Mouse (Mus musculus): ENCODE measurements at regions not wholly inside any gene's neighbourhood (a gene's known extent, or its start where the extent isn't known, plus 50 kb on each side); places are given as distances from the start of the nearest gene placed in this dataset.

DNA sequence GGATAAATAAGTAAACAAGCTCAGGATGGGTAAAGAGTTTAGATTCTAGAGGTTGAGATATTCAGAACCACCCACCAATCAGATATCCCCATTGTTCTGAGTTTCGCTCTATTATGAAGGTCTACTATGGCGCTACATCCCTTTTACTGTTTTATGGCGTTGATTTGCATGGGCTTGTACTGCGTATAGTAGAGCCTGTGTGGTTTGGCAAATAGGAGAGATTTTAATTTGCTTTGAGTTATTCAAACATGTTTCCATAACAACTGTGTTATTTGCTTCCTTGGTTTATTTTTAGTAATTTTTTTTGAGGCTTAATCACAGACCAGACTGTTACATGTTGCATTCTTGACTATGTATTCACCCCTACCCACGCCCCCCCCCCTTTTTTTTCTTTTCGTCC is 284.6 kb upstream of the Ptger4 start:
- Histone ChIP-seq H3K36me3 (ENCODE audit: insufficient read depth, low read length) (no peaks in the 10 kb centered on the region), H3K27ac (ENCODE audit: low read length) (no peak overlapping the region), H3K4me2 (replicated peaks; ENCODE audit: low read depth, low read length) (no peak overlapping the region), H3K4me1 (ENCODE audit: insufficient read depth, low read length) (no peaks in the 10 kb centered on the region), H3K4me3 (ENCODE audit: low read length) (no peak overlapping the region), H3K9ac (replicated peaks; ENCODE audit: low read length) (no peak overlapping the region), H3K9me3 (ENCODE audit: low read length) (no peaks in the 10 kb centered on the region), H3K27me3 (ENCODE audit: insufficient read depth, low read length) (no peaks in the 10 kb centered on the region)
- 89% methylated on average over 6 of the region's 6 CpGs for WGBS
- ATAC-seq (ENCODE audit: low FRiP score, low TSS enrichment), result no peak

DNA sequence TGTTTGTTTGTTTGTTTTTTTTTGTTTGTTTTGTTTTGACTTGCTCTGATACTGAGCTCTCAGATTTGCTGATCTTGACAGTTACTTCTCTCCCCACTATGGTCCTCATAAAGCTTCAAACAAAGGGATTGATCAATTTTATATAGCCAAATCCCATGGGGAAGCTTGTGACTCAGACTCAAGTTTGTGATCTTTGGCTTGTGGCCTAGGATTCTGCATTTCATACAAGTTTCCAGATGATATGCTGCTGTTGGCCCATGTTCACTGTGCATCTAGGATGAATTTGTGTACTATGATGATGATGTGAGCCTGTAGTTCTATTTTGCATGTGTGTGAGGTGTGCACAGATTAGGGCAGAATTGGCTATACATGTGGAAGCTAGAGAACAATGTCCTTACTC is 289.7 kb upstream of the Ptger4 start:
- no peak overlapping the region for H3K4me3 ChIP-seq (ENCODE audit: low read length)
- H3K4me2 ChIP-seq (replicated peaks; ENCODE audit: low read depth, low read length), result no peak overlapping the region
- no peaks in the 10 kb centered on the region for H3K27me3 ChIP-seq (ENCODE audit: insufficient read depth, low read length)
- no peak overlapping the region for H3K27ac ChIP-seq (ENCODE audit: low read length)
- ATAC-seq (ENCODE audit: low FRiP score, low TSS enrichment), result no peak
- no peaks in the 10 kb centered on the region for H3K9me3 ChIP-seq (ENCODE audit: low read length)
- H3K9ac ChIP-seq (replicated peaks; ENCODE audit: low read length), result no peak overlapping the region
- H3K4me1 ChIP-seq (ENCODE audit: insufficient read depth, low read length), result no peaks in the 10 kb centered on the region
- H3K36me3 ChIP-seq (ENCODE audit: insufficient read depth, low read length), result no peaks in the 10 kb centered on the region

- 30% methylated on average over 2 of the region's 2 CpGs for WGBS
- H3K36me3 ChIP-seq (ENCODE audit: insufficient read depth, low read length), result no peaks in the 10 kb centered on the region
- H3K4me2 ChIP-seq (replicated peaks; ENCODE audit: low read depth, low read length), result no peak overlapping the region
- H3K4me3 ChIP-seq (ENCODE audit: low read length), result no peak overlapping the region
- no peaks in the 10 kb centered on the region for H3K27me3 ChIP-seq (ENCODE audit: insufficient read depth, low read length)
- no peaks in the 10 kb centered on the region for H3K9me3 ChIP-seq (ENCODE audit: low read length)
- ATAC-seq (ENCODE audit: low FRiP score, low TSS enrichment), result no peak
- H3K9ac ChIP-seq (replicated peaks; ENCODE audit: low read length), result no peak overlapping the region
- H3K4me1 ChIP-seq (ENCODE audit: insufficient read depth, low read length), result no peaks in the 10 kb centered on the region
- H3K27ac ChIP-seq (ENCODE audit: low read length), result no peak overlapping the region
These were observed 293.4 kb upstream of the Ptger4 start for GRCm38 (mm10) chr15:5537432-5537831.

DNA sequence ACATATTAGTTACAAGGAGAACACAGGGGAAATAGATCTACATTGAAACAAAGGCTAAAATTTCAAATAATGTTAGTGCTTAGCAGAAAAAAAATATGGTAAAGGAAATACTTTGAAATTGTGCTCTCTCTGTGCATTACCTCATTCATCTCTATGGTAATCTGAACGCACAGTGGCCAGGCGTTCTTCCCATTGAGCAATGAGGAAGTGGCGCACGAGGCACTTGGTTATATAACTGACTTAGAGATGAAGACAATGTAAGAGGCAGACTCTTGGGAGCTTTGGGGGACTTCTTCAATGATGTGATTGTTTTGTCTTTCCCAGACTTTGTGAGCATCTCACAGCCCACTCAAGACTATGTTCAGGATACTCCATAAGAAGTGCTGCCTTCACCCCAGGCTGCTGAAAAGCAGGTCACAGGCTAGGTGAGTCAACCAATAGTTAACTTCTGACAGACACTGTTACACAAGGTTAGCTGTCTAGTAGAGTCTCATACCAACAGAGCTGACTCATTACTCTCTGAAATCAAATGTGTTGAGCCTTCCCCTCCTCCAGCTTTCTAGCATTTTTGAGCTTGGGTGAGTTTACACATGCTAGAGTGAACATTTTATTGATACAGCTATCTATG is 295.4 kb upstream of the Ptger4 start:
- Histone ChIP-seq H3K27ac (ENCODE audit: low read length) (no peak overlapping the region), H3K4me3 (ENCODE audit: low read length) (no peak overlapping the region), H3K4me1 (ENCODE audit: insufficient read depth, low read length) (no peaks in the 10 kb centered on the region), H3K9ac (replicated peaks; ENCODE audit: low read length) (no peak overlapping the region), H3K27me3 (ENCODE audit: insufficient read depth, low read length) (no peaks in the 10 kb centered on the region), H3K36me3 (ENCODE audit: insufficient read depth, low read length) (no peaks in the 10 kb centered on the region), H3K9me3 (ENCODE audit: low read length) (no peaks in the 10 kb centered on the region), H3K4me2 (replicated peaks; ENCODE audit: low read depth, low read length) (no peak overlapping the region)
- ATAC-seq (ENCODE audit: low FRiP score, low TSS enrichment), result no peak
- WGBS, result 86% methylated on average over 4 of the region's 4 CpGs

DNA sequence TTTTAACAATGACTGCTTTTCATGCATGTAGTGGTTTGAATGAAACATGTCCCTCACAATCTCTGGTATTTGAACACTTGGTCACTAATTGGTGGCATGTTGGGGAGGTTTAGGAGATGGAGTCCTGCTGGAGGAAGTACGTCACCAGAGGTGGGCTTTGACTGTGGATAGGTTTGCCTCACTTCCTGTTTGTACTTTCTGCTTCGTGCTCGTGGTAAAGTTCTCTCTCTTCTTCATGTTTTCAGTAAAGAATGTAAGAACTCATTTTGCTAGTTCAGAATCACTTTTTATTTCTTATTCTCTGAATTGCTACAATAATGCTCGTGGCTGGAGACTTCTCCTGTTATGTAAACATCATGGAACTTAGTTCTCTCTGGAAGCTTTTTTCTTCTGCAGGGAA is 310.5 kb upstream of the Ptger4 start:
- no peaks in the 10 kb centered on the region for H3K36me3 ChIP-seq (ENCODE audit: insufficient read depth, low read length)
- no peaks in the 10 kb centered on the region for H3K27me3 ChIP-seq (ENCODE audit: insufficient read depth, low read length)
- no peak overlapping the region for H3K4me2 ChIP-seq (replicated peaks; ENCODE audit: low read depth, low read length)
- H3K9me3 ChIP-seq (ENCODE audit: low read length), result no peaks in the 10 kb centered on the region
- no peak overlapping the region for H3K27ac ChIP-seq (ENCODE audit: low read length)
- H3K4me1 ChIP-seq (ENCODE audit: insufficient read depth, low read length), result no peaks in the 10 kb centered on the region
- H3K9ac ChIP-seq (replicated peaks; ENCODE audit: low read length), result no peak overlapping the region
- no peak for ATAC-seq (ENCODE audit: low FRiP score, low TSS enrichment)
- 76% methylated on average over 4 of the region's 4 CpGs for WGBS
- no peak overlapping the region for H3K4me3 ChIP-seq (ENCODE audit: low read length)

DNA sequence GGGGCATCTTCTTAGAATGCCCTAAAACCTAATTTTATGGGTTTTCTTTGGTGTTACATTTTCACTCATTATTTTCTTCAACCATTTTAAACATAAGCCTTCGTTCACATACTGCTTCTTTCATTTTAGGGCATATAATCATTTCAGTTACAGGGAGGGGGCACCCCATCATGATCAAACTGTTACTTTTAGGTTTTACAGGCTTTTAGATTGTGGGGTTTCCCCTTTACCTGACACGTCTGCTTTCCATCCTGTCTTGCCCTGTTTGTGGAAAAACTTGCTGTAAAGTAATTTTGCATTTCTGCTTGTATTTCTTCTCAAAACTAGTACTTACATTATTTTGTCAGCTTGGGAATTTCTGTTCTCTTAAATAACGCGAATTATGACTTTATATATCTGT is 310.9 kb upstream of the Ptger4 start:
- no peak overlapping the region for H3K27ac ChIP-seq (ENCODE audit: low read length)
- no peaks in the 10 kb centered on the region for H3K27me3 ChIP-seq (ENCODE audit: insufficient read depth, low read length)
- H3K9ac ChIP-seq (replicated peaks; ENCODE audit: low read length), result no peak overlapping the region
- no peak overlapping the region for H3K4me3 ChIP-seq (ENCODE audit: low read length)
- ATAC-seq (ENCODE audit: low FRiP score, low TSS enrichment), result no peak
- H3K36me3 ChIP-seq (ENCODE audit: insufficient read depth, low read length), result no peaks in the 10 kb centered on the region
- H3K4me1 ChIP-seq (ENCODE audit: insufficient read depth, low read length), result no peaks in the 10 kb centered on the region
- H3K4me2 ChIP-seq (replicated peaks; ENCODE audit: low read depth, low read length), result no peak overlapping the region
- H3K9me3 ChIP-seq (ENCODE audit: low read length), result no peaks in the 10 kb centered on the region
- 76% methylated on average over 4 of the region's 4 CpGs for WGBS

DNA sequence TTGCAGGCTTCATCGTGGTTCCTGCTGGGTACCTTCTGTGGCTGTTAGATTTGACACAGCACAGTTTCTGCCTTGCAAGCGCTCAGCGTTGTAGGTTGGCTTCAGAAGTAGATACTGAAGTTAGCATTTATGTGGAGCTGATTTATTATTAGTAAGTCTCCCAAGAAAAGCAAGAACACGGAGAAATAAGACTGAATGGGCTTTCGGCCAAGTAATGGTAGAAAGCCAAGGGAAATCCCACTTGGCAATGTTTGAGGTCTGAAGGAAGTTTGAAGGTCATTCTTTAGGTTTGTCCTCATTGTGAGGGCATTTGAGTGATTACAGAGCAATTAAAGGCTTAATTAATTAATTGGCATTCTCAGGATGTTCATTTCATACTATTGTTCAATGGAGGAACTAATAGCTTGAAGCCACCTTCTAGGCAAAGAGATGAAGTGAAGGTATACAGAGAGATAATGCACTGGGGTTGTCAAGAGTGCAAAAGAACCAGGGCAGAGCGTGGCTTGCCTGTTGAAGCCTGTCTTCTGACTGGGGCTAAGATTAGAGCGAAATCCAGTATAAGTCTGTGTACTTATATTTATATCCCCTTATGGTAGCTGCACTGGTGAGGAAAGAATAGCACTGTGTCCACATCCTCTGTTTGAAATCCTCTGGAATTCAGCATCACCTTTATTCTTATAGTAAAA is 311.5 kb upstream of the Ptger4 start:
- no peak overlapping the region for H3K4me2 ChIP-seq (replicated peaks; ENCODE audit: low read depth, low read length)
- no peak overlapping the region for H3K4me3 ChIP-seq (ENCODE audit: low read length)
- H3K9me3 ChIP-seq (ENCODE audit: low read length), result no peaks in the 10 kb centered on the region
- 67% methylated on average over 7 of the region's 7 CpGs for WGBS
- no peaks in the 10 kb centered on the region for H3K27me3 ChIP-seq (ENCODE audit: insufficient read depth, low read length)
- no peak overlapping the region for H3K27ac ChIP-seq (ENCODE audit: low read length)
- H3K4me1 ChIP-seq (ENCODE audit: insufficient read depth, low read length), result no peaks in the 10 kb centered on the region
- H3K36me3 ChIP-seq (ENCODE audit: insufficient read depth, low read length), result no peaks in the 10 kb centered on the region
- ATAC-seq (ENCODE audit: low FRiP score, low TSS enrichment), result no peak
- no peak overlapping the region for H3K9ac ChIP-seq (replicated peaks; ENCODE audit: low read length)

DNA sequence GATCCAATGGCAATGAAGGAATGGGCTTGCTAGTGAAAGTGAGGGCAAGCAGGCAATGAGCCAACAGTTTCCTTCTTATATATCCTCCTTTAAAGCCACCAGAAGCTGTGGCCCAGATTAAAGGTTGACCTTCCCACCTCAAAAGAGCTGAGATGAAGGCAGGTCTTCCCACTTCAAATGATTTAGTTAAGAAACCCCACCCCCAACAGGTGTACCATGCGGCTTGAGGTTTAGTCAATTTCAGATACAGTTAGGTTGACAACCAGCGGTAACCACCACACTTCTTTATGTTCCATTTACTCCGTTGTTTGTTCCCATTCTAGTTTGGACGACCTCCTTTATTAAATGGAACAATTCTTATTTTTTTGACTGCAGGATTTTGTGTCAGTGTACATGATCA is 317.8 kb upstream of the Ptger4 start:
- H3K27ac ChIP-seq (ENCODE audit: low read length), result no peak overlapping the region
- no peak overlapping the region for H3K9ac ChIP-seq (replicated peaks; ENCODE audit: low read length)
- H3K4me1 ChIP-seq (ENCODE audit: insufficient read depth, low read length), result no peaks in the 10 kb centered on the region
- no peak overlapping the region for H3K4me3 ChIP-seq (ENCODE audit: low read length)
- WGBS, result 87% methylated on average over 4 of the region's 4 CpGs
- no peaks in the 10 kb centered on the region for H3K9me3 ChIP-seq (ENCODE audit: low read length)
- no peak for ATAC-seq (ENCODE audit: low FRiP score, low TSS enrichment)
- H3K27me3 ChIP-seq (ENCODE audit: insufficient read depth, low read length), result no peaks in the 10 kb centered on the region
- H3K36me3 ChIP-seq (ENCODE audit: insufficient read depth, low read length), result no peaks in the 10 kb centered on the region
- no peak overlapping the region for H3K4me2 ChIP-seq (replicated peaks; ENCODE audit: low read depth, low read length)

DNA sequence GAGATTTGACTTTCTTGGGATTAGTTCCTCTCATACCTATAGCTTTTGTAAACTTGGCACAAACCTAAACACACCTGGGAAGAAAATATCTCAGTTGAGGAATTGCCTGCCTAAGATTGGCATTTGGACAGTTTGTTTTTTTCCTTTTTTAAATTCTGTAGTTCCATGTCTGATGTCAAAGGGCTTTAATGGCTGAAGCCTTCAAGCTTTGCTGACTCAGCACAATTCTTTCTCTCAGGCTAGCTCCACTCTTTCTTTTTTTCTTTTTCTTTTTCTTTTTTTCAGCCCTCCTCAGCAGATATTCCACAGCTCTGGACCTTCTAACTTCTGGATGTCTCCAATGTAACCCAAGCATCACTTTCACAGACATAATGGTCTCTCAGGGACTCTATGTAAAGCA is 330.4 kb upstream of the Ptger4 start:
- Histone ChIP-seq H3K9ac (replicated peaks; ENCODE audit: low read length) (no peak overlapping the region), H3K4me2 (replicated peaks; ENCODE audit: low read depth, low read length) (no peak overlapping the region), H3K4me1 (ENCODE audit: insufficient read depth, low read length) (no peaks in the 10 kb centered on the region), H3K27me3 (ENCODE audit: insufficient read depth, low read length) (no peaks in the 10 kb centered on the region), H3K27ac (ENCODE audit: low read length) (no peak overlapping the region), H3K9me3 (ENCODE audit: low read length) (no peaks in the 10 kb centered on the region), H3K4me3 (ENCODE audit: low read length) (no peak overlapping the region), H3K36me3 (ENCODE audit: insufficient read depth, low read length) (no peaks in the 10 kb centered on the region)
- ATAC-seq (ENCODE audit: low FRiP score, low TSS enrichment), result no peak

DNA sequence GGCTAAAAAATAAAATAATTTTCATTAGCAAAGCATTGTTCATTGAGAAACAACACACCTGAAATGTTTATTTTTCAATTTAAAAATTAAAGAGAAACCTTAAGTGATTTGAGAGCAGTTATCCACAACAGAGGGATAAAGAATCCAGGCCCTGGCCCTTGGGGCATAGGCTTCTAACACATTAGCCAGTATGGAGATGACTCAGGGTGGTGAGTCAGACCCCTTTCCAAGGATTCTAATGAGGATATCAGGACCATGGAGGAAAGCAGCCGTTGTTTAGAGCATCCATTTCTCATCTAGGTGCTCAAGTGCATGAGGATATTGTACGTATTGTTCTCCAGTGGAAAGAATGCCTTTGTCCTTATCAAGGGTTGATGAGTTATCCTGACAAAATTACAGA is 335.6 kb upstream of the Ptger4 start:
- H3K9me3 ChIP-seq (ENCODE audit: low read length), result no peaks in the 10 kb centered on the region
- WGBS, result 80% methylated on average over 2 of the region's 2 CpGs
- H3K4me3 ChIP-seq (ENCODE audit: low read length), result no peak overlapping the region
- no peak overlapping the region for H3K9ac ChIP-seq (replicated peaks; ENCODE audit: low read length)
- no peak overlapping the region for H3K4me2 ChIP-seq (replicated peaks; ENCODE audit: low read depth, low read length)
- H3K27ac ChIP-seq (ENCODE audit: low read length), result no peak overlapping the region
- no peak for ATAC-seq (ENCODE audit: low FRiP score, low TSS enrichment)
- no peaks in the 10 kb centered on the region for H3K27me3 ChIP-seq (ENCODE audit: insufficient read depth, low read length)
- H3K4me1 ChIP-seq (ENCODE audit: insufficient read depth, low read length), result no peaks in the 10 kb centered on the region
- no peaks in the 10 kb centered on the region for H3K36me3 ChIP-seq (ENCODE audit: insufficient read depth, low read length)

Measured in kidney, embryonic 16.5 days (tissue).